Mouse (Mus musculus) liver, embryonic 15.5 days (tissue): ENCODE data around the gene Plcl2. TPM values are rescaled to one million over a fixed set of nuclear protein-coding genes. Genes with fewer than 3 reads are reported as not detected.

Experiments
- polyA plus RNA-seq: library from polyadenylated mRNA; unstranded; fragments of >200 nt; fragmentation: Nextera tagmentation; extraction: Ambion mirVana; gene quantifications from 2 replicates; pipeline ENCODE4 v1.2.1, GENCODE M21; 2015

Gene Plcl2
- polyA plus RNA-seq, 1 experiment from 2014 or later: 1.6 TPM

Other genes with a start within 250 kb of the Plcl2 start
- 0.05 and 0.07 TPM in 2 replicates for gene Dazl, start 215.8 kb upstream of the Plcl2 start, polyA plus RNA-seq